Mouse (Mus musculus) embryonic stem cell, embryonic (primary cell): ENCODE measurements at regions not wholly inside any gene's neighbourhood (a gene's known extent, or its start where the extent isn't known, plus 50 kb on each side); places are given as distances from the start of the nearest gene placed in this dataset.

ENCODE experiments used
- CTCF ChIA-PET, 4 experiments: fragments of 300-600 bp in 2 of 4; fragments of 350-600 bp in 2 of 4; sonication (Branson Sonifier 250); formaldehyde crosslinking; loops; one replicate each; lab custom pipeline; 2022; ENCODE audit warnings: inconsistent platforms in 2 of 4; lab: Charles Lee
- POLR2A ChIA-PET, 4 experiments: fragments of 300-600 bp in 2 of 4; fragments of 350-600 bp in 2 of 4; sonication (Branson Sonifier 250); formaldehyde crosslinking; loops; one replicate each; lab custom pipeline; 2022; ENCODE audit warnings: antibody characterized with exemption in 4 of 4, inconsistent platforms in 1 of 4; lab: Charles Lee

DNA sequence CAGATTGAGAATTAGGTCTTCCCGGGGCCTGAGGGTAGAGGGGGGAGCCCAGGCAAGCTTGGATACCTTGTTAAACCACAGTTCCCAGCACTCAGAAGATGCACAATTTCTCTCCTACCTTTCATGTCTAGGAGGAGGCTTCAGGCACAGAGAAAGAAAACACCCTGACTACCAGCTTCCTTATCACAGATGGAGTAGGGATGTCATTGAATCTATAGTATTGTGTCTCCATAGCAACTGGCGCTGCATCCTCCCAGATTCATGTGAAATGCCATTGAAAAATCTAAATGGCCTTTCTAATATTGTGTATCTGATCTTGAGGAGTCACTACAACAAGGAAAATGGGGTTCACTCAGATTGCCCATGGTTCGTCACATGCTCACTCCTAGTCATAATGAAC lies 88.8 kb upstream of the Zkscan2 start:
- CTCF ChIA-PET: no interaction called here

DNA sequence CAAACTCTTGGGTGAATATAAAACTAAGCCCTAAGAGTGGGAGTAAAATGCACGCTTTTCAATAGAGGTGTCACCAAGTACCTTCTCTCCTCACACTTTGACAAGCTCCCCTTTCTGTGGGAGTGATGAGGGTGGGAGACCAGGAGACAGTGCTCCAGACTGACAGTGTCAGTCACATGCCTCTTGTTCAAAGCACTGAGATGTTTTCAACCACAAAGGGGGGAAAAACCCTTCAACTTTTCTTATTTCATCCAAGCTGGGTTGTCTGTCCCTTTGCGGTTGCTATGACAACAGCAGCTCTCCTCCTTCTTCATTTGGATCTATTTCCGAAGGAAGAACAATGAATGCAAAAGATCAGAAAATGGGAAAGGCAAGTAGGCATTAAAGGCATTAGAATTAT lies 73.5 kb upstream of the Zkscan2 start:
- ChIA-PET CTCF (interaction anchor here in 1 of 4 experiments (0.7 kb wide), 1 partner anchor 49 kb away, joined by 3 read pairs; no protein-coding TSS in a partner anchor), POLR2A (no interaction called here)

More for the DNA sequence above, 88.8 kb upstream of the Zkscan2 start:
- POLR2A ChIA-PET: no interaction called here

- POLR2A ChIA-PET: interaction anchor here in 1 of 4 experiments (0.6 kb wide), 1 partner anchor 353 kb away, joined by 4 read pairs; no protein-coding TSS in a partner anchor
- CTCF ChIA-PET: no interaction called here
These were observed 72.2 kb upstream of the Zkscan2 start for GRCm38 (mm10) chr7:123572376-123572990.

GRCm38 (mm10) chr7:123566264-123566663 lies 66.0 kb upstream of the Zkscan2 start:
- CTCF ChIA-PET: interaction anchor here in 2 of 4 experiments (0.6 to 2.0 kb wide), 3 partner anchors 17 to 705 kb away, joined by 3 to 13 read pairs (median 4); no protein-coding TSS in a partner anchor
- POLR2A ChIA-PET: no interaction called here

- CTCF ChIA-PET: interaction anchor here in 1 of 4 experiments (0.8 kb wide), 1 partner anchor 35 kb away, joined by 4 read pairs; no protein-coding TSS in a partner anchor
- POLR2A ChIA-PET: interaction anchor here in 1 of 4 experiments (0.9 kb wide), 1 partner anchor 25 kb away, joined by 4 read pairs; no protein-coding TSS in a partner anchor
These were observed 59.3 kb upstream of the Zkscan2 start for GRCm38 (mm10) chr7:123559544-123559943.
